Comparison of ENCODE assay signal across 8 mouse cellular contexts in the genomic region with DNA sequence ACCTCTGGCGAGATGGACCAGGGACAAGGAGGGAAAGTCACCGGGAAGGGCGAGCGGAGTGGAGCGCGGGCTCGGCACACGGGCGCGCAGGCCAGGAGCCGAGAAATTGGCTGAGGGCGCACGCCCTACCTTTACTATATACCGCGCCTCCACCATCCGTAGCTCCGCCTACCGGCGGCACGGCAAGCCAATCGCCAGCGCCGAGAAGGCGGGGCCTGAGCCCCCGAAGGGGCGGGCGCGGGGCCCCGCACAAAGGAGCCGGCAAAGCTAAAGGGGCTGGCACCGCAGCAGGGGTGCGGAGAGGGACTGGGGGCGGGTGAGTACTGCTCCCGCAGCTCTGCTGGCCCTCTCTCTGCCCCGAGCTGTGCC. TPM values are rescaled to one million over a fixed set of nuclear protein-coding genes. Genes with fewer than 3 reads are reported as not detected.
DNase-seq lines count a peak whose midpoint lies in the region; ATAC-seq and TF ChIP-seq lines count a peak whose summit lies in the region.

Atp1b1 (minus strand) TSS at position 111 of the 369 bp plus-strand sequence.

- peak within 1 kb of the TSS; percentile 80 for H3K4me2 ChIP-seq in heart, embryonic 14.5 days (ENCODE audit: low read length)
- peak within 1 kb of the TSS; percentile 69 for H3K4me2 ChIP-seq in liver, embryonic 13.5 days
- peak within 1 kb of the TSS; percentile 75 for H3K4me2 ChIP-seq in neural tube, embryonic 11.5 days (ENCODE audit: low read depth)

- H3K9me3 ChIP-seq in forebrain, embryonic 10.5 days = no peaks in the 10 kb centered on the region
- no peaks in the 10 kb centered on the region for H3K9me3 ChIP-seq in heart, embryonic 14.5 days (ENCODE audit: control insufficient read depth, low read length)
- no peaks in the 10 kb centered on the region for H3K9me3 ChIP-seq in liver, embryonic 13.5 days (replicated peaks)
- H3K9me3 ChIP-seq in neural tube, embryonic 11.5 days (ENCODE audit: control insufficient read depth, low read length) = no peaks in the 10 kb centered on the region

- ATAC-seq in heart, embryonic 14.5 days (ENCODE audit: insufficient number of reproducible peaks, insufficient read depth, low FRiP score, low read depth) = peak; percentile 85
- peak; percentile 85 for ATAC-seq in liver, embryonic 13.5 days (ENCODE audit: low read depth)
- ATAC-seq in neural tube, embryonic 11.5 days (ENCODE audit: insufficient read depth, low FRiP score, low TSS enrichment) = peak; percentile 95

- H3K4me1 ChIP-seq in forebrain, embryonic 10.5 days = peaks cover 56% of the 10 kb centered on the region
- H3K4me1 ChIP-seq in heart, embryonic 14.5 days (ENCODE audit: control insufficient read depth in 2 of 2, insufficient read depth in 2 of 2, low read length in 2 of 2) = peaks cover 25 to 54% of the 10 kb centered on the region in 2 experiments
- H3K4me1 ChIP-seq in liver, embryonic 13.5 days (replicated peaks) = peaks cover 25% of the 10 kb centered on the region
- H3K4me1 ChIP-seq in neural tube, embryonic 11.5 days (ENCODE audit: control insufficient read depth, insufficient read depth, low read length) = no peaks in the 10 kb centered on the region

- peak; percentile 89 for DNase-seq in CD4-positive helper T cell, adult 2 months (ENCODE audit: low read depth, low spot score)
- DNase-seq in brain, embryonic 14.5 days (ENCODE audit: low read depth) = peak; percentile 97
- DNase-seq in forebrain, embryonic 10.5 days (ENCODE audit: extremely low spot score, low spot score) = peak; percentile 79
- DNase-seq in kidney, postnatal 10 days = peak; percentile 92
- DNase-seq in liver, embryonic 13.5 days = peak; percentile 46
- peak; percentile 94 for DNase-seq in neural tube, embryonic 11.5 days (ENCODE audit: low spot score)
- peak; percentile 88 for DNase-seq in telencephalon, adult 2 months (ENCODE audit: low read depth, low spot score)

- TF ChIP-seq POLR2A in brain, embryonic 14.5 days (IDR thresholded peaks at IDR 0.05; ENCODE audit: borderline replicate concordance, extremely low read depth, insufficient read depth, insufficient read length, poor library complexity, severe bottlenecking) = peak; percentile 90

- H3K36me3 ChIP-seq in forebrain, embryonic 10.5 days (replicated peaks) = peaks cover 4% of the 10 kb centered on the region
- peaks cover 10% of the 10 kb centered on the region for H3K36me3 ChIP-seq in heart, embryonic 14.5 days (ENCODE audit: control insufficient read depth, insufficient read depth, low read length)
- no peaks in the 10 kb centered on the region for H3K36me3 ChIP-seq in liver, embryonic 13.5 days
- H3K36me3 ChIP-seq in neural tube, embryonic 11.5 days (ENCODE audit: control insufficient read depth, insufficient read depth, low read length) = no peaks in the 10 kb centered on the region

- peaks cover 69% of the 10 kb centered on the region for H3K27me3 ChIP-seq in forebrain, embryonic 10.5 days (ENCODE audit: poor library complexity, severe bottlenecking)
- no peaks in the 10 kb centered on the region; the same call in 1 of the 2 replicates for H3K27me3 ChIP-seq in heart, embryonic 14.5 days (ENCODE audit: control insufficient read depth, insufficient read depth, low read length)
- H3K27me3 ChIP-seq in liver, embryonic 13.5 days = peaks cover 72% of the 10 kb centered on the region
- 0 out of 2 replicates have a peak, but pooled peaks cover 3% of the 10 kb centered on the region for H3K27me3 ChIP-seq in neural tube, embryonic 11.5 days (ENCODE audit: control insufficient read depth, insufficient read depth, low read length)

- TF ChIP-seq CTCF in brain, embryonic 14.5 days (IDR thresholded peaks at IDR 0.05; ENCODE audit: borderline replicate concordance, extremely low read depth, insufficient read depth, insufficient read length) = no peak

- H3K4me3 ChIP-seq in forebrain, embryonic 10.5 days = peak within 1 kb of the TSS; percentile 71
- H3K4me3 ChIP-seq in heart, embryonic 14.5 days (ENCODE audit: control insufficient read depth in 1 of 2, insufficient read depth in 1 of 2, low read depth in 1 of 2, low read length in 2 of 2) = peak within 1 kb of the TSS; percentile 69 to 92
- peak within 1 kb of the TSS; percentile 60 for H3K4me3 ChIP-seq in liver, embryonic 13.5 days (replicated peaks)
- peak within 1 kb of the TSS; percentile 53 for H3K4me3 ChIP-seq in neural tube, embryonic 11.5 days (ENCODE audit: low read depth, low read length)

- H3K9ac ChIP-seq in heart, embryonic 14.5 days (ENCODE audit: low read length) = peak within 1 kb of the TSS; percentile 99
- H3K9ac ChIP-seq in liver, embryonic 13.5 days = peak within 1 kb of the TSS; percentile 65
- H3K9ac ChIP-seq in neural tube, embryonic 11.5 days (ENCODE audit: low read length) = peak within 1 kb of the TSS; percentile 68

- WGBS in forebrain, embryonic 10.5 days = under 1% methylated on average over 35 of the region's 35 CpGs
- 0% methylated on average over 26 of the region's 35 CpGs for WGBS in heart, embryonic 14.5 days
- under 1% methylated on average over 34 of the region's 35 CpGs for WGBS in liver, embryonic 13.5 days (ENCODE audit: insufficient replicate concordance)
- 0% methylated on average over 35 of the region's 35 CpGs for WGBS in neural tube, embryonic 11.5 days

- peak within 1 kb of the TSS; percentile 91 for H3K27ac ChIP-seq in forebrain, embryonic 10.5 days
- peak within 1 kb of the TSS; percentile 97 to 98 for H3K27ac ChIP-seq in heart, embryonic 14.5 days (replicated peaks in 1 of 2; ENCODE audit: control insufficient read depth in 1 of 2, insufficient read depth in 1 of 2, low read depth in 2 of 2, low read length in 2 of 2)
- H3K27ac ChIP-seq in liver, embryonic 13.5 days = peak within 1 kb of the TSS; percentile 58
- peak within 1 kb of the TSS; percentile 82 for H3K27ac ChIP-seq in neural tube, embryonic 11.5 days (ENCODE audit: low read depth, low read length)

RNA-seq across cellular contexts. Expression of gene Atp1b1, which starts in this region (rescaled TPM):
- polyA plus RNA-seq in brain, embryonic 14.5 days (2012; rRNA removed) = 78.0 and 126 TPM in 2 replicates
- polyA plus RNA-seq in forebrain, embryonic 10.5 days (2016; fragmentation: Nextera tagmentation; extraction: Ambion mirVana) = 7.8 and 9.9 TPM in 2 replicates
- 303 and 312 TPM in 2 replicates for polyA plus RNA-seq in heart, embryonic 14.5 days (2014; fragmentation: Nextera tagmentation; extraction: Ambion mirVana)
- polyA plus RNA-seq in liver, embryonic 13.5 days (2015; fragmentation: Nextera tagmentation; extraction: Ambion mirVana) = 9.1 and 12.0 TPM in 2 replicates
- 24.2 and 24.5 TPM in 2 replicates for polyA plus RNA-seq in neural tube, embryonic 11.5 days (2014; fragmentation: Nextera tagmentation; extraction: Ambion mirVana)

Comparison
In these comparisons a context has a peak if more than half of its experiments do, and no peak if none do; other contexts are left out.
1. Peak in every context shown above with its lines: DNase-seq, ATAC-seq, H3K4me3 ChIP-seq and H3K27ac ChIP-seq.
2. DNase-seq: peak in every context shown above with its lines; median percentile 97 in brain, embryonic 14.5 days; 94 in neural tube, embryonic 11.5 days; 92 in kidney, postnatal 10 days; 89 in CD4-positive helper T cell, adult 2 months; 88 in telencephalon, adult 2 months; 79 in forebrain, embryonic 10.5 days; 46 in liver, embryonic 13.5 days.